Mouse (Mus musculus): Measurements from ENCODE around the gene Cenpb. TPM values are rescaled to one million over a fixed set of nuclear protein-coding genes. Genes with fewer than 3 reads are reported as not detected.
A peak's percentile ranks its signal among the peaks of the same experiment; 100 is the strongest.

Gene Cenpb
- total RNA-seq, 2 experiments from 2014 or later, result 8.7 to 15.6 TPM

GRCm38 (mm10) chr2:131201262-131201661, 21.4 kb upstream of the Cenpb start:
- no peak for ATAC-seq (ENCODE audit: poor library complexity, severe bottlenecking)

- no peak for ATAC-seq (ENCODE audit: poor library complexity, severe bottlenecking)
These were observed 20.8 kb upstream of the Cenpb start for GRCm38 (mm10) chr2:131200710-131201109.

- ATAC-seq (ENCODE audit: poor library complexity, severe bottlenecking), result peak; percentile 96
These were observed 16.9 kb upstream of the Cenpb start for GRCm38 (mm10) chr2:131196606-131197316.

- peak; percentile 41 for ATAC-seq (ENCODE audit: poor library complexity, severe bottlenecking)
These were observed 11.1 kb upstream of the Cenpb start for GRCm38 (mm10) chr2:131191005-131191390.

- ATAC-seq (ENCODE audit: poor library complexity, severe bottlenecking), result no peak
These were observed 10.6 kb upstream of the Cenpb start for GRCm38 (mm10) chr2:131190344-131191004.

GRCm38 (mm10) chr2:131189521-131190309, 9.8 kb upstream of the Cenpb start:
- ATAC-seq (ENCODE audit: poor library complexity, severe bottlenecking), result 0 out of 2 replicates have a peak, but pooled peaks have one; percentile 4

GRCm38 (mm10) chr2:131188311-131188710, 8.4 kb upstream of the Cenpb start:
- ATAC-seq (ENCODE audit: poor library complexity, severe bottlenecking), result no peak

GRCm38 (mm10) chr2:131187602-131187922, 7.7 kb upstream of the Cenpb start:
- no peak for ATAC-seq (ENCODE audit: poor library complexity, severe bottlenecking)

- ATAC-seq (ENCODE audit: poor library complexity, severe bottlenecking), result peak; percentile 89
These were observed 7.1 kb upstream of the Cenpb start, which contains the start of the genes Cdc25b and Spef1 for GRCm38 (mm10) chr2:131186771-131187601. Gene Cdc25b, plus strand, starts transcription at chr2:131186949. Gene Spef1, minus strand, starts transcription at chr2:131187282.

GRCm38 (mm10) chr2:131186343-131186742, 6.5 kb upstream of the Cenpb start:
- no peak for ATAC-seq (ENCODE audit: poor library complexity, severe bottlenecking)

GRCm38 (mm10) chr2:131179246-131179886, 501 bp downstream of the Cenpb start:
- peak; percentile 41 for ATAC-seq (ENCODE audit: poor library complexity, severe bottlenecking)

- ATAC-seq (ENCODE audit: poor library complexity, severe bottlenecking), result no peak
These were observed 1.0 kb downstream of the Cenpb start for GRCm38 (mm10) chr2:131178828-131179245.

GRCm38 (mm10) chr2:131177932-131178331, 1.9 kb downstream of the Cenpb start:
- no peak for ATAC-seq (ENCODE audit: poor library complexity, severe bottlenecking)

GRCm38 (mm10) chr2:131176491-131176890, 3.4 kb downstream of the Cenpb start:
- no peak for ATAC-seq (ENCODE audit: poor library complexity, severe bottlenecking)

- ATAC-seq (ENCODE audit: poor library complexity, severe bottlenecking), result no peak
These were observed 3.9 kb downstream of the Cenpb start for GRCm38 (mm10) chr2:131175945-131176309.

- no peak for ATAC-seq (ENCODE audit: poor library complexity, severe bottlenecking)
These were observed 4.5 kb downstream of the Cenpb start for GRCm38 (mm10) chr2:131175286-131175944.

- ATAC-seq (ENCODE audit: poor library complexity, severe bottlenecking), result peak; percentile 74
These were observed 5.2 kb downstream of the Cenpb start for GRCm38 (mm10) chr2:131174700-131175099.

- ATAC-seq (ENCODE audit: poor library complexity, severe bottlenecking), result no peak
These were observed 7.5 kb downstream of the Cenpb start for GRCm38 (mm10) chr2:131172322-131172721.

- ATAC-seq (ENCODE audit: poor library complexity, severe bottlenecking), result no peak
These were observed 8.3 kb downstream of the Cenpb start for GRCm38 (mm10) chr2:131171401-131172104.
